Mouse (Mus musculus): ENCODE measurements at regions not wholly inside any gene's neighbourhood (a gene's known extent, or its start where the extent isn't known, plus 50 kb on each side); places are given as distances from the start of the nearest gene placed in this dataset.

- no peak for DNase-seq
These were observed 272.2 kb downstream of the Sec61b start for GRCm38 (mm10) chr4:47746498-47747190.

GRCm38 (mm10) chr4:47772230-47772920 lies 272.6 kb upstream of the Nr4a3 start:
- DNase-seq = no peak

- DNase-seq = no peak
These were observed 270.3 kb upstream of the Nr4a3 start for GRCm38 (mm10) chr4:47774664-47775063.

- no peak for DNase-seq
These were observed 263.9 kb upstream of the Nr4a3 start for GRCm38 (mm10) chr4:47781039-47781438.

GRCm38 (mm10) chr4:47796977-47797376 lies 248.0 kb upstream of the Nr4a3 start:
- DNase-seq = no peak

GRCm38 (mm10) chr4:47799165-47799564 lies 245.8 kb upstream of the Nr4a3 start:
- DNase-seq = no peak

GRCm38 (mm10) chr4:47803111-47803510 lies 241.8 kb upstream of the Nr4a3 start:
- DNase-seq = no peak

GRCm38 (mm10) chr4:47807877-47808276 lies 237.1 kb upstream of the Nr4a3 start:
- DNase-seq = no peak

- no peak for DNase-seq
These were observed 230.9 kb upstream of the Nr4a3 start for GRCm38 (mm10) chr4:47814030-47814429.

- DNase-seq = no peak
These were observed 226.4 kb upstream of the Nr4a3 start for GRCm38 (mm10) chr4:47818371-47819159.

- DNase-seq = no peak
These were observed 224.4 kb upstream of the Nr4a3 start for GRCm38 (mm10) chr4:47820562-47820961.

- DNase-seq = no peak
These were observed 221.7 kb upstream of the Nr4a3 start for GRCm38 (mm10) chr4:47823299-47823698.

GRCm38 (mm10) chr4:47824083-47824482 lies 220.9 kb upstream of the Nr4a3 start:
- DNase-seq = no peak

- DNase-seq = no peak
These were observed 212.0 kb upstream of the Nr4a3 start for GRCm38 (mm10) chr4:47832905-47833304.

- DNase-seq = no peak
These were observed 206.5 kb upstream of the Nr4a3 start for GRCm38 (mm10) chr4:47838411-47838810.

- no peak for DNase-seq
These were observed 202.8 kb upstream of the Nr4a3 start for GRCm38 (mm10) chr4:47842128-47842656.

GRCm38 (mm10) chr4:47845239-47845638 lies 199.7 kb upstream of the Nr4a3 start:
- DNase-seq = no peak

GRCm38 (mm10) chr4:47846389-47847318 lies 198.3 kb upstream of the Nr4a3 start:
- DNase-seq = no peak

GRCm38 (mm10) chr4:47861151-47861550 lies 183.8 kb upstream of the Nr4a3 start:
- no peak for DNase-seq

- DNase-seq = no peak
These were observed 174.8 kb upstream of the Nr4a3 start for GRCm38 (mm10) chr4:47870010-47870637.

- no peak for DNase-seq
These were observed 174.3 kb upstream of the Nr4a3 start for GRCm38 (mm10) chr4:47870638-47871019.

GRCm38 (mm10) chr4:47881560-47881959 lies 163.4 kb upstream of the Nr4a3 start:
- no peak for DNase-seq

Measured in lung, postnatal 14 days (tissue).